Mouse (Mus musculus): ENCODE measurements around the gene P4ha2.
A peak's percentile ranks its signal among the peaks of the same experiment; 100 is the strongest.

Gene P4ha2

GRCm38 (mm10) chr11:54068520-54069371 is 31.1 kb upstream of the P4ha2 start, which contains the start of gene Pdlim4:
Gene Pdlim4 (minus strand): TSS chr11:54069014.
- DNase-seq = peak; percentile 55

- no peak for DNase-seq
Observed at GRCm38 (mm10) chr11:54071726-54072445, 28.0 kb upstream of the P4ha2 start.

DNA sequence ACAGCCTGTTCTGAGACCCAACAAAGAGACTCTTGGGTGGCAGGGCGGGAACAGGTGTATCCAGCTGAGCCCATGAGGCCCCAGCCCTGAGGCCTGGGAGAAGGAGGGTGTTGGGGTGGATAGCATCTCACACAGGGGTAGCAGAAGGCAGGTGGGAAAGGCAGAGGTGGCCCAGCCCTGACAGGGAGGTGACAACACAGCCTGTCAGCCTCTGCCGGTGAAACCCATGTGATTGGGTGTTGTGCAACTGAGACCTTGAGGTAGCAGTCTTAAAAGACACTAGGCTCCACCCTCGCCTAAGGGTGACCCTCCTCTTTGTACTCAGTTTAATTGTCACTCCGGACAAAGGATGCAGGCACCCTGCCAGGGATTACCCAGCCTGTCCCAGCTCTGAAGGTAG is 26.6 kb upstream of the P4ha2 start:
- no peak for DNase-seq

DNA sequence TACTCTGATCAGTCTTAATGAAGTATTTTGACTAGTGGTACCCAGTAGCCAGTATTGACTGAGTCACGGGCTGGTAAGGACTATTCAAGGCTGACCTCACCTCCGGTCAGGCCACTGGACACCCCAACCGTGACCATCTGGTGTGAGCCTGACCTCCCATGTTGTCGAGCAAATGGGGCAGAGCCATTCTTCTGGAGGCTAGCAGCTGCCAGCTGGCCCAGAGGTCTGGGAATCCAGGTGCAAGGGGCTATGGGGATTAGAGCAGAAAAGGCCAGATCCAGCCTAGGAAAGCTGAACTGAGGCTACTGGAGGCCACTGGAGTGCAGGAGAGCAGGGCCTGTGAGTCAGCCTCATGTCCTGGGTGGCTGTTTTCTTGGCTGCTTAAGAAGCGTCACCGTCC is 24.5 kb upstream of the P4ha2 start:
- no peak for DNase-seq

- DNase-seq = no peak
Observed at GRCm38 (mm10) chr11:54076101-54076500, 23.8 kb upstream of the P4ha2 start.

DNA sequence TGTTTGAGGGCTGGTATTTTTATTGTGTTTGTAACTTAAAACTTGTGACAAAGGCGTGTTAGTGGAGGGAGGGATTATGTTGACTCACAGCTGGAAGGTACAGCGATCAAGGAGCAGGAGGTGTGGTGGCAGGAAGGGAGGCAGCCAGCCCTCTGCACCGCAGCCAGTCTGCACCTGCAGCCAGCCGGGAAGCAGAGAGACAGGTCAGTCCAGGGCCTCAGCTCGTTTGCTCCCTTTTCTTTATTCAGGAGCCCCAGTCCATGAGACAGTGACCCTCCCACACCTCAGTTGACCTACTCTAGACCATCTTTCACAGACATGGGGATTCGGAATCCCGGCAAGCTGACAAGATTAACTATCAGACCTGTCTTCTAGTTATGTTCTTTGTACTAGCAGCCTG is 19.5 kb upstream of the P4ha2 start:
- no peak for DNase-seq

- no peak for DNase-seq
Observed at GRCm38 (mm10) chr11:54082725-54083124, 17.2 kb upstream of the P4ha2 start.

DNA sequence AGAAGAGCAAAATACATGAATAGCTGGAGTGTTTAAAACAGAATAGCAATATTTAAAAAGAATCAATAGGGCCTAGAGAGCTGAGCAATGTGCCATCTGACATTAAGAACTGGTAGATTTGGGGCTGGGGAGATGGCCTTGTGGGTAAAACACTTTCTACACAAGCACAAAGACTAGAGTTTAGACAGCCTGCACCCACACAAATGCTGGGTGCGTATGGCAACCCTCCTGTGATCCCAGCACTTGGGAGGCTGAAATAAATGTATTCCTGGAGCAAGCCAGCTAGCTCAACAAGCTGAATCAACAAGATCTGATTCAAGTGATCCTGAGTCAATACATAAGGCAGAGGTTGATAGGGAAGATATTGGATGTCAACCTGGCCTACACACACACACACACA is 14.9 kb upstream of the P4ha2 start:
- no peak for DNase-seq

DNA sequence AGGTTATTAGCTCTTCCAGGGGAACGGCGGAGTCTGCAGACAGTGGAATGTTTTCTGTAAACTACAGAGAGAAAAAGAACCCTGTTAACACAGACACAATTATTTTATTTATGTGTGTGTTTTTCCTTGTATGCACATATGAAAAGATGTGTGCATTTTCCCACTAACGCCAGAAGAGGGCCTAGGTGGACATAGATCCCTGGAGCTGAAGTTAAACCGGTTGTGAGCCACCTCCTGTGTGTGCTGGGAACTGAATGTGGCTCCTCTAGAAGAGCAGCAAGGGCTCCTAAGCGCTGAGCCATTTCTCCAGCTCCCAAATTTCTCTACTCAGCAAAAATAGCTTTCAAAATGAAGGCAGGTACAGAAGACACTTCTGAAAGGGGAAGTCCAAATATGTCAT is 14.1 kb upstream of the P4ha2 start:
- DNase-seq = no peak

GRCm38 (mm10) chr11:54088253-54088946 is 11.5 kb upstream of the P4ha2 start:
- no peak for DNase-seq

DNA sequence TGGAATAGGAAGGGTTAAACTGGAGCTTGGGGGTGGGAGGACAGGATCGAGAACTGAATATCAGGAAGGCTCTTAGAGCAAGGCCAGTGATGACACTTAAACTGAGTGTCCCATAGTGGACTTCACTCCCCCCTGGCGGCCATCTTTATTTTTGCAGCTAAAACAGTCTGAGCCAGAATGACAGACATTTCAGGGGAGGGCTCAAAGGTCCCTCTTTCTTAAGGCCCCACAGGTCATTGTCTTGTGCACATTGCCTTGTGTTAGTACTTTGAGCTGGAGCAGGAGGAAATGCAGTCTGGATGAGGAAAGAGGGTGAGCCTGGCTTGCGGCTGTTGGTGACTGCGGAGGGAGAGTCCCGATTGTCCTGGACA is 11.0 kb upstream of the P4ha2 start:
- peak; percentile 74 for DNase-seq

- DNase-seq = no peak
Observed at GRCm38 (mm10) chr11:54090091-54090879, 9.6 kb upstream of the P4ha2 start.

DNA sequence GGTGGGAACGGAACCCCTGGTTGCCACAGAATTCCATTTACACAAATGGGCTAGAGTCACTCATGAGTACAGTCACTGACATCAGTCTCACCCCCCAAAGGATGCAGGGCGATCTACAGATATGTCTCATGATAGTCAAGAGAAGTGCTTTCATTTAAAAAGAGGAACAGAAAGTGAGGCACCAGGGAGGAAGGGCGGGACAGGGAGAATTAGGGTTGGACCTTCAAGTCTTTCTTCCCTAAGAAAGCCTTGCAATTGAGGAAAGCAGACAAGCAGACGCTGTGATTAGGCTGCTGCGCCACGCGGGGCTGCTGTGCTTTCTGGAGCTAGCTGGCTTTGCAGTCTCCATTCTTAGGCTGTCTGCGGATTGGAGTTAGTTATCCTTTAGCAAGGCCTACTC is 8.2 kb upstream of the P4ha2 start:
- DNase-seq = no peak

- no peak for DNase-seq
Observed at GRCm38 (mm10) chr11:54092188-54092587, 7.7 kb upstream of the P4ha2 start.

GRCm38 (mm10) chr11:54093000-54093399 is 6.9 kb upstream of the P4ha2 start:
- peak; percentile 26 for DNase-seq

DNA sequence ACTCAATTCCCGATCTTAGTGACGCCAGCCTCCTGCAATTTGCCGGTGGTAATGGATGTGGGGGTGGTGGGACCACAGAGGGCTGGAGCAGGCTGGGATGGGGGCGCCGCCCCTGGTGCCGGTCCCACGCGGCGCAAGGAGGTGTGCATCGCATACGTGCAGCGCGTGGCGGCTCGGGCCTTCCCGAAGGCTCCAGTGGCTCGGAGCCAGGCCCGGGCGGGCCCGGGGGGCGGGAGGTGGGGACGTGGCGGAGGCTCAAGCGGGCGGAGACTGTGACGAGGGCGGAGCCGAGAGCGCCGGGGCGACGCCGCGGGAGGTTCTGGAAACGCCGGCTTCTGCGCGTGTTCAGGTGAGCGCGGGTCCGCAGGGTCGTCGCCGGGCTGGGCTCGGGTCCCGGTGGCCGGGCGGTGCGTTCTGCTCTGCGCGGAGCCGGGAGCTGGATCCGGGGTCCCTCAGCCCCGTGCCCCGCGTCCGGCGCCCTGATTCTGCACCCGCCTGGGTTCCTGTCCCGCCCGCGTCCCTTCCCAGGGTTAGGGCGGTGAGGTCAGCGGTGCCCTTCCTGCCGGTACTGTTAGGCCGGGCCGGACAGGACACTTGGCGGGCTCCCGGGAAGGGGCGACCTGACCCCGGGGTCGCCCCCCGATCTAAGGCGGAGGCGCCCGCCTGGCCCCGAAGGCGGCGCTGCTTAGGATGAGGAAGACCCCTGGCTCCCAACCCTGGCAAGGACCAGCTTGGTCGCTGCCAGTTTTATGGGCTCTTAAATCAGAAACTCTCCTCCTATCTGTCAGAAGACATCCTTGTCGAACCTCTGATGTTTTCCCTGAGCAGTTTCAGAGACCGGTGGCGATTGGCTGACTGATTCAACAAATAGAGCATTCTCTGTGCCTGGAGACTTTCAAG is 1.0 kb downstream of the P4ha2 start:
- peak; percentile 76 for DNase-seq

- no peak for DNase-seq
Observed at GRCm38 (mm10) chr11:54101701-54102100, 1.8 kb downstream of the P4ha2 start.

- DNase-seq = no peak
Observed at GRCm38 (mm10) chr11:54102706-54103449, 3.0 kb downstream of the P4ha2 start.

GRCm38 (mm10) chr11:54105011-54105410 is 5.1 kb downstream of the P4ha2 start:
- no peak for DNase-seq

DNA sequence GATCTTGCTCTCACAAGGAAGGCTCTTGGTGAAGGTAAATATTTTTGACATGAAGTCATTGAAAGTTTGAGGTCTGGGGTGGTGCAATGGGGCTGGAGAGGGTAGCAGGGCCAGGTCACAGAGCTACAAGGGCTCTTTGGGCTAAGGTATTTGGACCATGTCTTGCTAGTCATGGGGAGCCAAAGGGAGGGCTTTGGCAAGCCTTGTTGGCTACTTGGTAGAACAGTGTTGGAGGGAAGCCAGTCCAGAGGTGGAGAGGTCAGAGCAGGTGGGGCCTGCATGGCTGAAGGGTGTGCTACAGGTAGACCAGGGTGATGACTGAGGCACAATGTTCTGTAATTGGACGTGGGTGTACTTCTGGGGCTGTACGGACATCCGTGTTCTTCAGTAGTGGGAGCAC is 6.8 kb downstream of the P4ha2 start:
- no peak for DNase-seq

- no peak for DNase-seq
Observed at GRCm38 (mm10) chr11:54107239-54107638, 7.3 kb downstream of the P4ha2 start.
